Comparison of ENCODE assay signal across 12 mouse cellular contexts in the genomic region with DNA sequence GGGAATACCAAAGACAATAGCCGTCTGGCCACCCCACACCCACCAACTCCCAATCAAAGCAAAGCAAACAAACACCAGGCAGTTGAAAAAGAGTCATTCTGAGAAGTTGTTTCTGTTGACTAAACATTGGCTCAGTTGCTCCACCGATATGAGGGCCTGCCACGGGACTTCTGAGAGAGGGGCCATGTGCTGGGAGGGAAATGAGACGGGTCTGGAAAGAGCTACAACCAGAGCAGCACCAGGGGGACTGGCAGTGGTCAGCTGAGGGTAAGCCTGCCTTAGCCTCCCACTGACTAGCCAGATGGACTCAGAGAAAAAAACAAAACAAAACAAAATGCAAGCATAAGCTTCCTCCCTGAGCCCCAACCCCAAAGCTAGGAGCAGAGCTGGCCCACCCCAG.
DNase-seq lines count a peak whose midpoint lies in the region; ATAC-seq and TF ChIP-seq lines count a peak whose summit lies in the region.
"Had no signal": no experiment of that assay in that cellular context is flagged by ENCODE, and none has a peak within 500 bp of the region (broad histone marks: within the 10 kb centered on the region; RNA-seq: fewer than 3 reads in every experiment).

No protein-coding gene starts in this region.

- peak overlapping the region; percentile 49; the same call in 1 of the 2 replicates for H3K27ac ChIP-seq in intestine, embryonic 14.5 days (ENCODE audit: low read depth)
- H3K27ac ChIP-seq in intestine, postnatal 0 days (ENCODE audit: low read depth, low read length), result no peak overlapping the region; the same call in 1 of the 2 replicates
- H3K27ac ChIP-seq in MEL (ENCODE audit: control insufficient read depth, low read depth, low read length), result peak overlapping the region; percentile 88
- H3K27ac ChIP-seq in liver, embryonic 12.5 days, result peak overlapping the region; percentile 68
- H3K27ac ChIP-seq: kidney, postnatal 0 days had no signal

- H3K9ac ChIP-seq in intestine, embryonic 14.5 days (ENCODE audit: low read length), result no peak overlapping the region
- H3K9ac ChIP-seq in intestine, postnatal 0 days (ENCODE audit: low read depth, low read length), result no peak overlapping the region
- peak overlapping the region; percentile 36 for H3K9ac ChIP-seq in MEL (ENCODE audit: control insufficient read depth, low read depth, low read length, poor library complexity, severe bottlenecking)
- H3K9ac ChIP-seq in liver, embryonic 12.5 days, result no peak overlapping the region

- H3K4me1 ChIP-seq in intestine, embryonic 14.5 days (replicated peaks; ENCODE audit: control insufficient read depth, insufficient read depth, low read length), result peaks cover 56% of the 10 kb centered on the region
- H3K4me1 ChIP-seq in intestine, postnatal 0 days (replicated peaks; ENCODE audit: control insufficient read depth, insufficient read depth, low read length), result peaks cover 27% of the 10 kb centered on the region
- peaks cover 41 to 56% of the 10 kb centered on the region in 2 experiments for H3K4me1 ChIP-seq in MEL (ENCODE audit: control insufficient read depth in 1 of 2, insufficient read depth in 2 of 2, low read length in 2 of 2)
- H3K4me1 ChIP-seq in liver, embryonic 12.5 days, result peaks cover 74% of the 10 kb centered on the region

- no peak for ATAC-seq in intestine, embryonic 14.5 days (replicated peaks; ENCODE audit: low FRiP score, low TSS enrichment, low read depth)
- no peak for ATAC-seq in intestine, postnatal 0 days
- no peak for ATAC-seq in liver, embryonic 12.5 days

- H3K27me3 ChIP-seq in intestine, embryonic 14.5 days (replicated peaks; ENCODE audit: control insufficient read depth, insufficient read depth, low read length), result no peaks in the 10 kb centered on the region
- no peaks in the 10 kb centered on the region for H3K27me3 ChIP-seq in intestine, postnatal 0 days (replicated peaks; ENCODE audit: control insufficient read depth, insufficient read depth, low read length)
- no peaks in the 10 kb centered on the region for H3K27me3 ChIP-seq in MEL (ENCODE audit: control insufficient read depth in 1 of 2, insufficient read depth in 2 of 2, low read length in 2 of 2)
- no peaks in the 10 kb centered on the region for H3K27me3 ChIP-seq in liver, embryonic 12.5 days (replicated peaks)
- H3K27me3 ChIP-seq: CH12.LX had no signal

- H3K36me3 ChIP-seq in intestine, embryonic 14.5 days (ENCODE audit: control insufficient read depth, insufficient read depth, low read length), result no peaks in the 10 kb centered on the region
- H3K36me3 ChIP-seq in intestine, postnatal 0 days (ENCODE audit: control insufficient read depth, insufficient read depth), result no peaks in the 10 kb centered on the region
- peaks cover 0 to 41% of the 10 kb centered on the region in 2 experiments; a peak in 2 of 4 replicates for H3K36me3 ChIP-seq in MEL (ENCODE audit: control insufficient read depth in 1 of 2, insufficient read depth in 2 of 2, low read length in 2 of 2)
- no peaks in the 10 kb centered on the region for H3K36me3 ChIP-seq in liver, embryonic 12.5 days

- no peak for TF ChIP-seq POLR2A in MEL (IDR thresholded peaks at IDR 0.05; ENCODE audit: control insufficient read depth in 1 of 2, insufficient read depth in 1 of 2, low read depth in 1 of 2, low read length in 2 of 2, poor library complexity in 1 of 2)

- no peaks in the 10 kb centered on the region for H3K79me2 ChIP-seq in MEL (ENCODE audit: control insufficient read depth, insufficient read depth, low read length, poor library complexity)

- no peak for TF ChIP-seq CTCF in intestine, postnatal 0 days (IDR thresholded peaks at IDR 0.05; ENCODE audit: low read depth)
- no peak for TF ChIP-seq CTCF in MEL (IDR thresholded peaks at IDR 0.05 in 2 of 3, conservative IDR thresholded peaks at IDR 0.05 in 1 of 3; ENCODE audit: control insufficient read depth in 1 of 3, insufficient read depth in 1 of 3, low read depth in 2 of 3, low read length in 3 of 3, poor library complexity in 1 of 3, severe bottlenecking in 1 of 3)

- no peak overlapping the region for H3K4me2 ChIP-seq in intestine, embryonic 14.5 days (ENCODE audit: low read length)
- H3K4me2 ChIP-seq in intestine, postnatal 0 days (replicated peaks; ENCODE audit: low read depth), result no peak overlapping the region
- H3K4me2 ChIP-seq in liver, embryonic 12.5 days, result no peak overlapping the region

- WGBS in intestine, embryonic 14.5 days, result 31% methylated on average over 4 of the region's 4 CpGs
- 13% methylated on average over 4 of the region's 4 CpGs for WGBS in intestine, postnatal 0 days
- WGBS in liver, embryonic 12.5 days (ENCODE audit: insufficient replicate concordance), result 14% methylated on average over 4 of the region's 4 CpGs

- H3K4me3 ChIP-seq in intestine, embryonic 14.5 days (ENCODE audit: low read depth, low read length), result no peak overlapping the region
- no peak overlapping the region for H3K4me3 ChIP-seq in intestine, postnatal 0 days (ENCODE audit: low read depth, low read length)
- H3K4me3 ChIP-seq in MEL (ENCODE audit: control insufficient read depth in 1 of 2, insufficient read depth in 1 of 2, low read depth in 2 of 2, low read length in 2 of 2), result no peak overlapping the region
- H3K4me3 ChIP-seq in liver, embryonic 12.5 days, result no peak overlapping the region

- 0 out of 2 replicates have a peak, but pooled peaks cover 5% of the 10 kb centered on the region for H3K9me3 ChIP-seq in intestine, embryonic 14.5 days (ENCODE audit: control insufficient read depth, low read length)
- H3K9me3 ChIP-seq in intestine, postnatal 0 days (ENCODE audit: control insufficient read depth), result no peaks in the 10 kb centered on the region
- H3K9me3 ChIP-seq in MEL (replicated peaks; ENCODE audit: insufficient read depth, low read length), result no peaks in the 10 kb centered on the region
- no peaks in the 10 kb centered on the region for H3K9me3 ChIP-seq in liver, embryonic 12.5 days (replicated peaks)

- no peak for TF ChIP-seq EP300 in MEL (IDR thresholded peaks at IDR 0.05; ENCODE audit: low read depth in 1 of 2, low read length in 2 of 2)

- no peak for DNase-seq in intestine, embryonic 14.5 days (ENCODE audit: low spot score)
- no peak for DNase-seq in MEL (ENCODE audit: low read depth, low spot score)
- peak; percentile 54 to 57 for DNase-seq in cerebellum, postnatal 25 days
- no peak for DNase-seq in thymus, postnatal 0 days (ENCODE audit: low spot score)
- DNase-seq in thymus, postnatal 36 days, result no peak
- DNase-seq: adrenal gland, postnatal 36 days; heart, postnatal 10 days; thymus, postnatal 4 days had no signal

- TF ChIP-seq RAD21 in MEL (IDR thresholded peaks at IDR 0.05; ENCODE audit: low read depth, low read length), result no peak

TF ChIP-seq in MEL, 35 proteins besides CTCF, POLR2A, EP300 and RAD21:
- TF ChIP-seq POLR2AphosphoS2 (IDR thresholded peaks at IDR 0.05; ENCODE audit: low read length) (no peak), POLR2AphosphoS5 (IDR thresholded peaks at IDR 0.05; ENCODE audit: borderline replicate concordance, low read depth, low read length) (no peak), TBP (IDR thresholded peaks at IDR 0.05; ENCODE audit: low read depth, low read length) (no peak), SIN3A (IDR thresholded peaks at IDR 0.05; ENCODE audit: low read length) (no peak), TCF12 (IDR thresholded peaks at IDR 0.05; ENCODE audit: low read depth, low read length) (no peak), MYB (IDR thresholded peaks at IDR 0.05; ENCODE audit: low read depth, low read length) (no peak), NRF1 (IDR thresholded peaks at IDR 0.05; ENCODE audit: insufficient read depth, low read depth, low read length, poor library complexity, severe bottlenecking) (no peak), NELFE (IDR thresholded peaks at IDR 0.05; ENCODE audit: low read depth, low read length) (no peak), E2F4 (IDR thresholded peaks at IDR 0.05; ENCODE audit: borderline replicate concordance, low read depth, low read length) (no peak), GATA1 (IDR thresholded peaks at IDR 0.05; ENCODE audit: low read depth, low read length) (no peak), MAX (IDR thresholded peaks at IDR 0.05; ENCODE audit: low read length) (no peak), MEF2A (IDR thresholded peaks at IDR 0.05; ENCODE audit: extremely low read depth, insufficient replicate concordance, low read depth, low read length, poor library complexity, severe bottlenecking) (no peak), ELF1 (IDR thresholded peaks at IDR 0.05; ENCODE audit: low read depth, low read length) (no peak), MAZ (IDR thresholded peaks at IDR 0.05; ENCODE audit: low read depth, low read length) (no peak), BHLHE40 (IDR thresholded peaks at IDR 0.05; ENCODE audit: borderline replicate concordance, low read depth, low read length) (no peak), MXI1 (IDR thresholded peaks at IDR 0.05; ENCODE audit: low read depth, low read length) (no peak)

Comparison
In these comparisons a context has a peak if more than half of its experiments do, and no peak if none do; other contexts are left out.
1. DNase-seq: peak in cerebellum, postnatal 25 days (2 of 2); none in intestine, embryonic 14.5 days (single experiment), MEL (single experiment), thymus, postnatal 0 days (single experiment) and thymus, postnatal 36 days (0 of 2).